Mouse (Mus musculus): Measurements from ENCODE around the gene Adam12.

- TF ChIP-seq CTCF (IDR thresholded peaks at IDR 0.05; ENCODE audit: extremely low read depth, insufficient read length, insufficient replicate concordance, low read depth, low read length) (no peak), POLR2A (IDR thresholded peaks at IDR 0.05; ENCODE audit: low read depth, low read length) (no peak)
These were observed 277.5 kb downstream of the Adam12 start for GRCm38 (mm10) chr7:133954111-133955091.
